Mouse (Mus musculus): ENCODE results near the gene Ptch2. TPM values are rescaled to one million over a fixed set of nuclear protein-coding genes. Genes with fewer than 3 reads are reported as not detected.
A peak's percentile ranks its signal among the peaks of the same experiment; 100 is the strongest.

Ptch2 gene
- total and polyA plus RNA-seq, 2 experiments = 0.18 to 1.4 TPM

GRCm38 (mm10) chr4:117115592-117115991, 19.7 kb downstream of the Ptch2 start:
- TF ChIP-seq POLR2A (IDR thresholded peaks at IDR 0.05; ENCODE audit: extremely low read depth, insufficient read depth, low read length) (no peak), CTCF (IDR thresholded peaks at IDR 0.05; ENCODE audit: low read depth, low read length) (no peak)

GRCm38 (mm10) chr4:117117931-117118330, 22.1 kb downstream of the Ptch2 start:
- 96% methylated on average over 7 of the region's 7 CpGs for WGBS
- Histone ChIP-seq H3K36me3 (ENCODE audit: control insufficient read depth, insufficient read depth, low read length) (no peaks in the 10 kb centered on the region), H3K27ac (replicated peaks; ENCODE audit: insufficient read depth, low read depth, low read length) (no peak overlapping the region), H3K4me1 (ENCODE audit: control insufficient read depth, insufficient read depth, low read length) (0 out of 2 replicates have a peak, but pooled peaks cover 3% of the 10 kb centered on the region), H3K79me2 (ENCODE audit: control insufficient read depth, insufficient read depth, low read length) (no peaks in the 10 kb centered on the region), H3K9ac (ENCODE audit: low read depth, low read length) (no peak overlapping the region), H3K27me3 (ENCODE audit: control insufficient read depth, insufficient read depth, low read length) (no peaks in the 10 kb centered on the region), H3K4me3 (ENCODE audit: insufficient read depth, low read depth, low read length) (no peak overlapping the region)
- no peak for DNase-seq (ENCODE audit: extremely low read depth, low read depth, low spot score)
- TF ChIP-seq POLR2A (IDR thresholded peaks at IDR 0.05; ENCODE audit: extremely low read depth, insufficient read depth, low read length) (no peak), CTCF (IDR thresholded peaks at IDR 0.05; ENCODE audit: low read depth, low read length) (no peak)

More at GRCm38 (mm10) chr4:117115592-117115991, 19.7 kb downstream of the Ptch2 start:
- Histone ChIP-seq H3K79me2 (ENCODE audit: control insufficient read depth, insufficient read depth, low read length) (no peaks in the 10 kb centered on the region), H3K9ac (ENCODE audit: low read depth, low read length) (no peak overlapping the region), H3K27ac (replicated peaks; ENCODE audit: insufficient read depth, low read depth, low read length) (no peak overlapping the region), H3K4me1 (ENCODE audit: control insufficient read depth, insufficient read depth, low read length) (no peaks in the 10 kb centered on the region), H3K36me3 (ENCODE audit: control insufficient read depth, insufficient read depth, low read length) (no peaks in the 10 kb centered on the region), H3K4me3 (ENCODE audit: insufficient read depth, low read depth, low read length) (no peak overlapping the region), H3K27me3 (ENCODE audit: control insufficient read depth, insufficient read depth, low read length) (no peaks in the 10 kb centered on the region)
- WGBS = 85% methylated on average over 5 of the region's 5 CpGs
- no peak for DNase-seq (ENCODE audit: extremely low read depth, low read depth, low spot score)

- no peak overlapping the region for H3K4me3 ChIP-seq (ENCODE audit: insufficient read depth, low read depth, low read length)
- no peak for DNase-seq (ENCODE audit: extremely low read depth, low read depth, low spot score)
- H3K9ac ChIP-seq (ENCODE audit: low read depth, low read length) = no peak overlapping the region
- no peaks in the 10 kb centered on the region for H3K36me3 ChIP-seq (ENCODE audit: control insufficient read depth, insufficient read depth, low read length)
- WGBS = 90% methylated on average over 5 of the region's 5 CpGs
- H3K79me2 ChIP-seq (ENCODE audit: control insufficient read depth, insufficient read depth, low read length) = no peaks in the 10 kb centered on the region
- H3K27ac ChIP-seq (replicated peaks; ENCODE audit: insufficient read depth, low read depth, low read length) = peak overlapping the region; percentile 60; the same call in 1 of the 2 replicates
- no peaks in the 10 kb centered on the region for H3K27me3 ChIP-seq (ENCODE audit: control insufficient read depth, insufficient read depth, low read length)
- H3K4me1 ChIP-seq (ENCODE audit: control insufficient read depth, insufficient read depth, low read length) = peaks cover 3% of the 10 kb centered on the region; the same call in 1 of the 2 replicates
- no peak for TF ChIP-seq POLR2A (IDR thresholded peaks at IDR 0.05; ENCODE audit: extremely low read depth, insufficient read depth, low read length)
These were observed 23.8 kb downstream of the Ptch2 start for GRCm38 (mm10) chr4:117119636-117120035.

- TF ChIP-seq POLR2A (IDR thresholded peaks at IDR 0.05; ENCODE audit: extremely low read depth, insufficient read depth, low read length) (no peak), CTCF (IDR thresholded peaks at IDR 0.05; ENCODE audit: low read depth, low read length) (no peak)
- peak overlapping the region; percentile 24 for H3K9ac ChIP-seq (ENCODE audit: low read depth, low read length)
- H3K4me1 ChIP-seq (ENCODE audit: control insufficient read depth, insufficient read depth, low read length) = peaks cover 3% of the 10 kb centered on the region; the same call in 1 of the 2 replicates
- no peaks in the 10 kb centered on the region for H3K27me3 ChIP-seq (ENCODE audit: control insufficient read depth, insufficient read depth, low read length)
- DNase-seq (ENCODE audit: extremely low read depth, low read depth, low spot score) = no peak
- 8% methylated on average over 10 of the region's 10 CpGs for WGBS
- H3K27ac ChIP-seq (replicated peaks; ENCODE audit: insufficient read depth, low read depth, low read length) = peak overlapping the region; percentile 60
- H3K4me3 ChIP-seq (ENCODE audit: insufficient read depth, low read depth, low read length) = peak overlapping the region; percentile 18; the same call in 1 of the 2 replicates
- no peaks in the 10 kb centered on the region for H3K36me3 ChIP-seq (ENCODE audit: control insufficient read depth, insufficient read depth, low read length)
- no peaks in the 10 kb centered on the region for H3K79me2 ChIP-seq (ENCODE audit: control insufficient read depth, insufficient read depth, low read length)
These were observed 24.2 kb downstream of the Ptch2 start for GRCm38 (mm10) chr4:117120052-117120444.

- H3K4me3 ChIP-seq (ENCODE audit: insufficient read depth, low read depth, low read length) = peak overlapping the region; percentile 70
- under 1% methylated on average over 69 of the region's 69 CpGs for WGBS
- H3K9ac ChIP-seq (ENCODE audit: low read depth, low read length) = peak overlapping the region; percentile 94
- peak overlapping the region; percentile 60 for H3K27ac ChIP-seq (replicated peaks; ENCODE audit: insufficient read depth, low read depth, low read length)
- no peaks in the 10 kb centered on the region for H3K27me3 ChIP-seq (ENCODE audit: control insufficient read depth, insufficient read depth, low read length)
- TF ChIP-seq POLR2A (IDR thresholded peaks at IDR 0.05; ENCODE audit: extremely low read depth, insufficient read depth, low read length) (peak; percentile 37), CTCF (IDR thresholded peaks at IDR 0.05; ENCODE audit: low read depth, low read length) (peak; percentile 89)
- H3K79me2 ChIP-seq (ENCODE audit: control insufficient read depth, insufficient read depth, low read length) = no peaks in the 10 kb centered on the region
- peak; percentile 99 for DNase-seq (ENCODE audit: extremely low read depth, low read depth, low spot score)
- H3K4me1 ChIP-seq (ENCODE audit: control insufficient read depth, insufficient read depth, low read length) = peaks cover 3% of the 10 kb centered on the region; the same call in 1 of the 2 replicates
- H3K36me3 ChIP-seq (ENCODE audit: control insufficient read depth, insufficient read depth, low read length) = no peaks in the 10 kb centered on the region
These were observed 24.9 kb downstream of the Ptch2 start for GRCm38 (mm10) chr4:117120445-117121414.

Measured in liver, adult 2 months (tissue).